Mouse (Mus musculus): ENCODE measurements around the gene Ago4. TPM values are rescaled to one million over a fixed set of nuclear protein-coding genes. Genes with fewer than 3 reads are reported as not detected.

Ago4 gene
- polyA plus RNA-seq, 1 experiment from 2014 or later: 8.4 TPM

DNA sequence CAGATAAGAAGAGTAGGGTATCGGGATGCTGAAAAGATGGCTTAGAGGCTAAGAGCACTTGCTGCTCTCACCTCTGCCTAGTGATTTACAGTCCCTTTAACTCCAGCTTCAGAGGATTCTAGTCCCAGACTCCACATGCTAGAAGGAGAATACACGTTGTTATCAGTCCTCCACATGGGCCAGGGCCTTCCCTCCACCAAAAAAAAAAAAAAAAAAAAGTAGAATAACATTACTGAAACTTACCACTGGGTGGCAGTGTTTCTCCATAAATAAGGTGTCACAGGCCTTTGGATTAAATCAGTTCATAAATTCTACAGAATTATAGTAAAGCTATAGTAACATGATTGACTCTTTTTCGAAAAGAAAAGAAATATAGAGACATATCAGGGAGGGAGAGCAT lies 21.2 kb upstream of the Ago4 start:
- Histone ChIP-seq H3K9me3 (replicated peaks; ENCODE audit: control insufficient read depth, low read length, poor library complexity, severe bottlenecking) (no peaks in the 10 kb centered on the region), H3K9ac (ENCODE audit: low read depth, low read length) (no peak overlapping the region), H3K4me2 (ENCODE audit: low read length) (no peak overlapping the region), H3K4me3 (ENCODE audit: low read depth, low read length) (no peak overlapping the region), H3K27ac (ENCODE audit: low read length) (no peak overlapping the region), H3K27me3 (ENCODE audit: control insufficient read depth, insufficient read depth, low read depth, low read length) (no peaks in the 10 kb centered on the region), H3K4me1 (ENCODE audit: control insufficient read depth, insufficient read depth, low read length) (peaks cover 7% of the 10 kb centered on the region), H3K36me3 (ENCODE audit: control insufficient read depth, insufficient read depth, low read length) (no peaks in the 10 kb centered on the region)
- no peak for ATAC-seq
- 32% methylated on average over 3 of the region's 3 CpGs for WGBS

DNA sequence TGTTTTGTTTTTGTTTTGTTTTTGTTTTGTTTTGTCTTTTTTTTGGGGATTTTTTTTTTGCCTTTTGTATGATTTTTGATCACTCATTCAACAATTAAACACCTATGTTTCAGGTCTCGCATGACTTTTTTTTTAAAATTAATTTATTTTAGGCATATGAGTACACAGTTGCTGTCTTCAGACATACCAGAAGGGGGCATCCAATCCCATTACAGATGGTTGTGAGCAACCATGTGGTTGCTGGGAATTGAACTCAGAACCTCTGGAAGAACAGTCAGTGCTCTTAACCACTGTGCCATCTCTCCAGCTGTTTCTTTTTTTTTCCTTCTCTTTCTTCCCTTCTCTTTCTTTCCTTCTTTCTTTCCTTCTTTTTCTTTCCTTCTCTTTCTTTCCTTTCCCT lies 20.4 kb upstream of the Ago4 start:
- WGBS: 91% methylated on average over 1 of the region's 1 CpGs
- no peak overlapping the region for H3K4me3 ChIP-seq (ENCODE audit: low read depth, low read length)
- no peak overlapping the region for H3K27ac ChIP-seq (ENCODE audit: low read length)
- no peaks in the 10 kb centered on the region for H3K27me3 ChIP-seq (ENCODE audit: control insufficient read depth, insufficient read depth, low read depth, low read length)
- H3K36me3 ChIP-seq (ENCODE audit: control insufficient read depth, insufficient read depth, low read length): no peaks in the 10 kb centered on the region
- H3K9me3 ChIP-seq (replicated peaks; ENCODE audit: control insufficient read depth, low read length, poor library complexity, severe bottlenecking): no peaks in the 10 kb centered on the region
- ATAC-seq: no peak
- no peak overlapping the region for H3K4me2 ChIP-seq (ENCODE audit: low read length)
- H3K9ac ChIP-seq (ENCODE audit: low read depth, low read length): no peak overlapping the region
- peaks cover 7% of the 10 kb centered on the region for H3K4me1 ChIP-seq (ENCODE audit: control insufficient read depth, insufficient read depth, low read length)

DNA sequence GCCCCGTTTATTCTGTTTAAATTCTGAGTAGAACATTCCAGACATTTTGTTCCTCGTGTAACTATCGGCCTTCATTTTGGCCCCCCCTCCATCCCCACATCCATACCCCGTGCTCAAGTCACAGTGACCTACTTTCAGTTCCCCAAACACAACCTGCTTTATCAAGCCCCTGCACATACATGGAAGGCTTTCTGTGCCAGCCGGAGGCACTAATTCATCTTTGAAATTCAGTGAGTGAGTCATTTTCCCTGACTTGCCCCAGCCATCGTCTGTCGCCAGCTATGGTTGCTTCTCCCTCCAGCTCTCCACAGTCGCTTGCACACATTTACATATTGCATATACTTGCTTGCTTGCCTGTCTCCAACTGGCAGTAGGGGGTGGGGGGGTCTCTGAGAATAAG lies 19.8 kb upstream of the Ago4 start:
- no peak overlapping the region for H3K4me2 ChIP-seq (ENCODE audit: low read length)
- peaks cover 7% of the 10 kb centered on the region for H3K4me1 ChIP-seq (ENCODE audit: control insufficient read depth, insufficient read depth, low read length)
- no peak for ATAC-seq
- no peak overlapping the region for H3K9ac ChIP-seq (ENCODE audit: low read depth, low read length)
- no peaks in the 10 kb centered on the region for H3K9me3 ChIP-seq (replicated peaks; ENCODE audit: control insufficient read depth, low read length, poor library complexity, severe bottlenecking)
- 63% methylated on average over 8 of the region's 8 CpGs for whole genome bisulfite sequencing
- H3K27me3 ChIP-seq (ENCODE audit: control insufficient read depth, insufficient read depth, low read depth, low read length): no peaks in the 10 kb centered on the region
- H3K36me3 ChIP-seq (ENCODE audit: control insufficient read depth, insufficient read depth, low read length): no peaks in the 10 kb centered on the region
- H3K27ac ChIP-seq (ENCODE audit: low read length): no peak overlapping the region
- H3K4me3 ChIP-seq (ENCODE audit: low read depth, low read length): no peak overlapping the region

DNA sequence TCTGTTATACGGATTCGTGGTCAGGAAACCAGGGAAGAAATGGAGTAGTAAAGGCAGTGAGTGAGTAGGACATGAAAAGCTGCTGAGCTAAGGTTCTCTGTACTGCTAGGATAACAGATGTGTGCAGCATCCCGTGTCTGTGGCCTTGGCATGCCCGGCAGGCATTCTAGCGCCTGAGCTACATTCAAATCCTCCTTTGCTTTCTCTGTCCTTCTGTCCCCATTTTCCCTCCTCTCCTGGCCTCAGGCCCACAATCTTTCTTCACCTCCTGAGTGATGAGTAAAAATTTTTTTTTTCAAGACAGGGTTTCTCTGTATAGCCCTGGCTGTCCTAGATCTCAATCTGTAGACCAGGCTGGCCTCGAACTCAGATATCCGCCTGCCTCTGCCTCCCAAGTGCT lies 18.9 kb upstream of the Ago4 start:
- Histone ChIP-seq H3K36me3 (ENCODE audit: control insufficient read depth, insufficient read depth, low read length) (no peaks in the 10 kb centered on the region), H3K9me3 (replicated peaks; ENCODE audit: control insufficient read depth, low read length, poor library complexity, severe bottlenecking) (no peaks in the 10 kb centered on the region), H3K4me3 (ENCODE audit: low read depth, low read length) (no peak overlapping the region), H3K27me3 (ENCODE audit: control insufficient read depth, insufficient read depth, low read depth, low read length) (no peaks in the 10 kb centered on the region), H3K27ac (ENCODE audit: low read length) (no peak overlapping the region), H3K4me2 (ENCODE audit: low read length) (no peak overlapping the region), H3K9ac (ENCODE audit: low read depth, low read length) (no peak overlapping the region), H3K4me1 (ENCODE audit: control insufficient read depth, insufficient read depth, low read length) (peaks cover 4% of the 10 kb centered on the region)
- 76% methylated on average over 7 of the region's 7 CpGs for WGBS
- ATAC-seq: no peak

DNA sequence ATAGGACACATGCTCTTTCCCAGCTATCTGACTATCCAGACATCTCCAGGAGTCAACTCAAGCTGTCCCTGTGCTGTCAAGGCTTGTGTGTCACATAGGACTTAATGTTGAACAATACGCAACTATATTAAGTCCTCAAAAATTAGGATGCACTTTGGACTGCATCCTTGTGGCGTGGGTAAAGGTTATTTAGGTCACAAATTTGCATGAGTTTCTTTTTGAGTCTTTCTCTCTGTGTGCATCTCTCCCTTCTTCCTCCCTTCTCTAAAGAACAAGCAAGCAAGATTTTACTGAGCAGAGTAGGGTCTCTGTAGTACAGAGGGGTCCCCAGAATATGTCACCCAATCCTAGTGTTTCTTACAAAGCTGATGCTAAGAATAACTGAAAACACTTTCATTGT lies 12.9 kb upstream of the Ago4 start:
- Histone ChIP-seq H3K36me3 (ENCODE audit: control insufficient read depth, insufficient read depth, low read length) (no peaks in the 10 kb centered on the region), H3K9ac (ENCODE audit: low read depth, low read length) (no peak overlapping the region), H3K4me2 (ENCODE audit: low read length) (no peak overlapping the region), H3K27ac (ENCODE audit: low read length) (no peak overlapping the region), H3K4me1 (ENCODE audit: control insufficient read depth, insufficient read depth, low read length) (no peaks in the 10 kb centered on the region), H3K9me3 (replicated peaks; ENCODE audit: control insufficient read depth, low read length, poor library complexity, severe bottlenecking) (no peaks in the 10 kb centered on the region), H3K4me3 (ENCODE audit: low read depth, low read length) (no peak overlapping the region), H3K27me3 (ENCODE audit: control insufficient read depth, insufficient read depth, low read depth, low read length) (no peaks in the 10 kb centered on the region)
- ATAC-seq: no peak
- 76% methylated on average over 2 of the region's 2 CpGs for WGBS

DNA sequence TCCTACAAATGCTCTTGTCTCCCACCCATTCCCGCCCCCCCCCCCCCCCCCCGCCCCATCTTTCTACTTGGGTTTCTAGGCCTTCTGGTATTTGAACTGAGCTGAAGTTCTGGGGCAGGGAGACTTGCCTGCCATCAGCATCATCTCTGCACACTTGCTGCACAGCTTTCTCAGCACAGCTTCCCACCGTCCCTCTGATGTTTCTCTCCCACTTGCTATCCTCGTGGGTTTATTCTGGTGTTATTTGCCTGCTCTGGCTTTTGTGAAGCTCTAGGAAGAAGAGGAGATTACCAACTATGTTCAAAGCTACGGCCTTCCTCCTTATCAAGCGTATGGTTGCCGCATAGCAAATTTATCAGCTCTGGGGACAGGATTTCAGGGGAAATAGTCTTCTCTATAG lies 12.4 kb upstream of the Ago4 start:
- Histone ChIP-seq H3K4me1 (ENCODE audit: control insufficient read depth, insufficient read depth, low read length) (no peaks in the 10 kb centered on the region), H3K9me3 (replicated peaks; ENCODE audit: control insufficient read depth, low read length, poor library complexity, severe bottlenecking) (no peaks in the 10 kb centered on the region), H3K4me2 (ENCODE audit: low read length) (no peak overlapping the region), H3K36me3 (ENCODE audit: control insufficient read depth, insufficient read depth, low read length) (no peaks in the 10 kb centered on the region), H3K27ac (ENCODE audit: low read length) (no peak overlapping the region), H3K27me3 (ENCODE audit: control insufficient read depth, insufficient read depth, low read depth, low read length) (no peaks in the 10 kb centered on the region), H3K4me3 (ENCODE audit: low read depth, low read length) (no peak overlapping the region), H3K9ac (ENCODE audit: low read depth, low read length) (no peak overlapping the region)
- no peak for ATAC-seq
- WGBS: 61% methylated on average over 6 of the region's 7 CpGs

DNA sequence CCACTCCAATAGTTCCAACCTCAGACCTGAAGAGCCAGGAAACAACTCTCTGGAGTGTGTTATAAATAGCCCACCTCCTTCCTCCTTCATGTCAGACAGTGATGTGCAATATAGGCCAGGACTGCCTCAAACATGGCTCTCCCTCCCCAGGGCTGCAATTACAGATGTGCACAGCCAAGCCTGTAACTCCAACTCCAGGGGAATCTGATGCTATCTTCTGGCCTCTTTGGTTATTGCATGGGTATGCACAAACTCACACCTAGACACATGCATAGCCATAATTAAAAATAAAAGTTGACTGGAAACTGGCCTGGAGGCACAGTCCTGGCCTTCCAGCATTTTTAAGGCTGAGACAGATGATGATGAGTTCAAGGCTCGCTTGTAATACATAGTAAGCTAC lies 11.7 kb upstream of the Ago4 start:
- no peak overlapping the region for H3K4me2 ChIP-seq (ENCODE audit: low read length)
- no peaks in the 10 kb centered on the region for H3K4me1 ChIP-seq (ENCODE audit: control insufficient read depth, insufficient read depth, low read length)
- no peaks in the 10 kb centered on the region for H3K9me3 ChIP-seq (replicated peaks; ENCODE audit: control insufficient read depth, low read length, poor library complexity, severe bottlenecking)
- no peak overlapping the region for H3K27ac ChIP-seq (ENCODE audit: low read length)
- H3K27me3 ChIP-seq (ENCODE audit: control insufficient read depth, insufficient read depth, low read depth, low read length): no peaks in the 10 kb centered on the region
- ATAC-seq: no peak
- H3K9ac ChIP-seq (ENCODE audit: low read depth, low read length): no peak overlapping the region
- 82% methylated on average over 1 of the region's 1 CpGs for WGBS
- H3K4me3 ChIP-seq (ENCODE audit: low read depth, low read length): no peak overlapping the region
- H3K36me3 ChIP-seq (ENCODE audit: control insufficient read depth, insufficient read depth, low read length): no peaks in the 10 kb centered on the region

DNA sequence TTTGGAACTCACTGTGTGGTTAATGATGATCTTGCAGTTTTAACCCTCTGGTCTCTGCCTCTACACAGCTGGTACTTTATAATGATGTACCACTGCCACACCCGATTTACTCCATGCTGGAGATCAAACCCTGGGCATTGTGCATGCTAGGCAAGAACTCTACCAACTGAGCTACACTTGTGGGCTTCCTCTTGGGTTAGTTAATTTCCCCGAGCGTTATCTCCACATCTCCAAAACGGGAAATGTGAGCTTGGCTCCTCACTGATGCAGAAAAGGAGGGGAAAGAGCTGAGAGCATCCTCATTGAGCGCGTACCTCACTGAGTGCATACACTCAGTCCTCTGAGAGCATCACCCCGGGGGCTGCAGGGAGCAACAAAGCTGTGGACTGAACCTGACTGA lies 9.6 kb upstream of the Ago4 start:
- no peak overlapping the region for H3K27ac ChIP-seq (ENCODE audit: low read length)
- H3K4me3 ChIP-seq (ENCODE audit: low read depth, low read length): no peak overlapping the region
- WGBS: 70% methylated on average over 7 of the region's 7 CpGs
- H3K4me2 ChIP-seq (ENCODE audit: low read length): no peak overlapping the region
- no peaks in the 10 kb centered on the region for H3K27me3 ChIP-seq (ENCODE audit: control insufficient read depth, insufficient read depth, low read depth, low read length)
- ATAC-seq: no peak
- H3K9me3 ChIP-seq (replicated peaks; ENCODE audit: control insufficient read depth, low read length, poor library complexity, severe bottlenecking): no peaks in the 10 kb centered on the region
- no peaks in the 10 kb centered on the region for H3K4me1 ChIP-seq (ENCODE audit: control insufficient read depth, insufficient read depth, low read length)
- no peak overlapping the region for H3K9ac ChIP-seq (ENCODE audit: low read depth, low read length)
- H3K36me3 ChIP-seq (ENCODE audit: control insufficient read depth, insufficient read depth, low read length): no peaks in the 10 kb centered on the region

DNA sequence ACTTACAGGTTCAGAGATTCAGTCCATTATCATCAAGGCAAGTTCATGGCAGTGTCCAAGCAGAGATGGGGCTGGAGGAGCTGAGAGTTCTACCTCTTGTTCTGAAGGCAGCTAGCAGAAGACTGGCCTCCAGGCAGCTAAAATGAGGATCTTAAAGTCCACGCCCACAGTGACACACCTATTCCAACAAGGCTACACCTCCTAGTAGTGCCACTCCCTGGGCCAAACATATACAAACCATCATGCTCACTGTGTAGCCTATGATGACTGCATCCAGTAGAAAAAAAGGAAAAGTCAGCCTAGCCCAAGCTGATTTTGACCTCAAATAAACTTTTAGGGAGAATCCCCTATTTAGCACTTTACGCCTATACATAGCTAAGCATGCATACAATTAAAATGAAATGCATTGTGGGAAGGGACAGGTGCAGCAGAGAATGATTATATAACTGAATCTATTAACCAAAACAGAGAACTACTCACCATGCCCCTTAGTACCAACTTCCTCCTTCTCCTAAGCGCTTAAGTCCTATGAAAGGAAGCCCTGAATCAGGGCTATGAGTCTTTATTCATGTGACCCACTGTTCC lies 7.3 kb upstream of the Ago4 start:
- Histone ChIP-seq H3K9me3 (replicated peaks; ENCODE audit: control insufficient read depth, low read length, poor library complexity, severe bottlenecking) (no peaks in the 10 kb centered on the region), H3K27ac (ENCODE audit: low read length) (no peak overlapping the region), H3K9ac (ENCODE audit: low read depth, low read length) (no peak overlapping the region), H3K4me1 (ENCODE audit: control insufficient read depth, insufficient read depth, low read length) (no peaks in the 10 kb centered on the region), H3K4me2 (ENCODE audit: low read length) (no peak overlapping the region), H3K4me3 (ENCODE audit: low read depth, low read length) (no peak overlapping the region), H3K27me3 (ENCODE audit: control insufficient read depth, insufficient read depth, low read depth, low read length) (no peaks in the 10 kb centered on the region), H3K36me3 (ENCODE audit: control insufficient read depth, insufficient read depth, low read length) (no peaks in the 10 kb centered on the region)
- no peak for ATAC-seq
- WGBS: 90% methylated on average over 3 of the region's 3 CpGs

DNA sequence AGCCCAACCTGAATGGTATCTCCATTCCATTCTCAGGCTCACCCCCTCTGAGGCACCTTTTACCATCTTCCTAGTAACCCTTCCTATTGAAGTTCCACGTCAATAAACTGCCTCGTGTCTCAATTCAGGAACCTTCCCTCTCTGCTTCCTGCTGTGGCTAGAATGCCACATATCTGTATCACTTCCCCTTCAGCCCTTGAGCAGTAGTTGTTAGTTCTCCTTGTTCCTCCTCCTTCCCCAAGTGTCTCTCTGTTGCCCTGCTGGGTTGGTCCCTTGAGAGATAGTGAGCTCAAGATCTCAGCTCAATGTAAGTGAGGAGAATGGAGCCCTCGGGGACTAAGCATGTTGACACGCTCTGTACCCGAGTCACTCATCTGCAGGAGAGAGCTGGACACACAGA lies 3.6 kb upstream of the Ago4 start:
- peaks cover 7% of the 10 kb centered on the region for H3K4me1 ChIP-seq (ENCODE audit: control insufficient read depth, insufficient read depth, low read length)
- H3K36me3 ChIP-seq (ENCODE audit: control insufficient read depth, insufficient read depth, low read length): no peaks in the 10 kb centered on the region
- H3K4me3 ChIP-seq (ENCODE audit: low read depth, low read length): no peak overlapping the region
- WGBS: 66% methylated on average over 5 of the region's 5 CpGs
- H3K4me2 ChIP-seq (ENCODE audit: low read length): no peak overlapping the region
- ATAC-seq: no peak
- H3K9me3 ChIP-seq (replicated peaks; ENCODE audit: control insufficient read depth, low read length, poor library complexity, severe bottlenecking): no peaks in the 10 kb centered on the region
- no peaks in the 10 kb centered on the region for H3K27me3 ChIP-seq (ENCODE audit: control insufficient read depth, insufficient read depth, low read depth, low read length)
- H3K27ac ChIP-seq (ENCODE audit: low read length): no peak overlapping the region
- H3K9ac ChIP-seq (ENCODE audit: low read depth, low read length): no peak overlapping the region

All from midbrain, embryonic 16.5 days (tissue).